Mouse (Mus musculus) intestine, postnatal 0 days (tissue): ENCODE results near the gene Pzp. TPM values are rescaled to one million over a fixed set of nuclear protein-coding genes. Genes with fewer than 3 reads are reported as not detected.

Experiments used
- ATAC-seq: fragments of 200-750 bp; cut with Nextera tagmentation; 2 replicates; pipeline ENCODE4 v1.8.0; 2017; ENCODE audit warnings: mild to moderate bottlenecking, moderate TSS enrichment, moderate library complexity
- H3K27ac ChIP-seq: fragments of 300-500 bp; sonication (generic); 2 replicates; pipeline ENCODE4 v1.5.1; 2014; ENCODE audit warnings: mild to moderate bottlenecking, low read depth, low read length, moderate library complexity
- H3K27me3 ChIP-seq: fragments of 300-500 bp; sonication (generic); replicated peaks from 2 replicates; pipeline ENCODE4 v1.6.1; 2014; ENCODE audit warnings: low read length, mixed read lengths; ENCODE audit not compliant: control insufficient read depth, insufficient read depth
- H3K36me3 ChIP-seq: fragments of 300-500 bp; sonication (generic); 2 replicates; pipeline ENCODE4 v1.6.1; 2014; ENCODE audit warnings: mild to moderate bottlenecking, moderate library complexity; ENCODE audit not compliant: control insufficient read depth, insufficient read depth
- H3K4me1 ChIP-seq: fragments of 300-500 bp; sonication (generic); replicated peaks from 2 replicates; pipeline ENCODE4 v1.6.1; 2014; ENCODE audit warnings: antibody characterized with exemption, low read length, mixed read lengths; ENCODE audit not compliant: control insufficient read depth, insufficient read depth
- H3K4me2 ChIP-seq: fragments of 300-500 bp; sonication (generic); replicated peaks from 2 replicates; pipeline ENCODE4 v1.6.1; 2014; ENCODE audit warnings: low read depth, mild to moderate bottlenecking, moderate library complexity
- H3K4me3 ChIP-seq: fragments of 300-500 bp; sonication (generic); 2 replicates; pipeline ENCODE4 v1.5.1; 2014; ENCODE audit warnings: low read depth, low read length
- H3K9ac ChIP-seq: fragments of 300-500 bp; sonication (generic); 2 replicates; pipeline ENCODE4 v1.6.1; 2014; ENCODE audit warnings: mild to moderate bottlenecking, low read depth, low read length
- H3K9me3 ChIP-seq: fragments of 300-500 bp; sonication (generic); 2 replicates; pipeline ENCODE4 v1.6.1; 2016; ENCODE audit warnings: mixed run types; ENCODE audit not compliant: control insufficient read depth
- CTCF ChIP-seq: sonication (generic); IDR thresholded peaks from 2 replicates; pipeline ENCODE4 v1.5.1; 2016; ENCODE audit warnings: low read depth, mild to moderate bottlenecking, control low read depth, antibody characterized with exemption, moderate library complexity
- WGBS: fragments of 180-500 bp; shearing (Covaris S2); extraction: QIAGEN DNeasy Blood & Tissue Kit; methylation state at CpG from one replicate; pipeline ENCODE4 v1.1.7; 2014; 5-methylcytosine and 5-hydroxymethylcytosine counted together
- polyA plus RNA-seq: library from polyadenylated mRNA; unstranded; fragments of >200 nt; fragmentation: Nextera tagmentation; extraction: Ambion mirVana; gene quantifications from 2 replicates; pipeline ENCODE4 v1.2.1, GENCODE M21; 2015

The Pzp gene
- polyA plus RNA-seq, 1 experiment from 2014 or later = 0.39 TPM

GRCm38 (mm10) chr6:128543226-128543625 lies 16.7 kb upstream of the Pzp start:
- Histone ChIP-seq H3K4me2 (peak overlapping the region; percentile 45), H3K9ac (no peak overlapping the region), H3K4me3 (no peak overlapping the region; the same call in 1 of the 2 replicates), H3K9me3 (no peaks in the 10 kb centered on the region), H3K4me1 (no peaks in the 10 kb centered on the region), H3K36me3 (no peaks in the 10 kb centered on the region), H3K27me3 (no peaks in the 10 kb centered on the region), H3K27ac (no peak overlapping the region)
- no peak for ATAC-seq
- 45% methylated on average over 13 of the region's 13 CpGs for WGBS
- no peak for TF ChIP-seq CTCF

DNA sequence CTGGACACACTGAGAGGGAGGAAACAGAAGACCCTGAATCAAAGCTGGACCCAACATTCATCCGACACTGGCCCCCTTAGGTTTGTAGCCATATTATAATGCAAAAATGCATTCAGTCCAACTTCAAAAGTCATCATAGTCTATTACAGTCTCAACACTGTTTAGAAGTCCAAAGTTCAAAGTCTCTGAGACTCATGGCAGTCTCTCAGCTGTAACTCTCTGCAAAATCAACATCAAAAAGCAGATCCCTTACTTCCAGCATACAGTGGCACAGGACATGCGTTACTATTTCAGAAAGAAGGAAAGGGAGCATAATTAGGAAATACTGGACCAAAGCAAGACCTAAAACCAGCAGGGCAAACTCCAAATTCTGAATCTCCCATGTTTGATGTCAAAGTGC lies 8.7 kb upstream of the Pzp start:
- ATAC-seq = peak; percentile 54; the same call in 1 of the 2 replicates
- 64% methylated on average over 2 of the region's 2 CpGs for WGBS

DNA sequence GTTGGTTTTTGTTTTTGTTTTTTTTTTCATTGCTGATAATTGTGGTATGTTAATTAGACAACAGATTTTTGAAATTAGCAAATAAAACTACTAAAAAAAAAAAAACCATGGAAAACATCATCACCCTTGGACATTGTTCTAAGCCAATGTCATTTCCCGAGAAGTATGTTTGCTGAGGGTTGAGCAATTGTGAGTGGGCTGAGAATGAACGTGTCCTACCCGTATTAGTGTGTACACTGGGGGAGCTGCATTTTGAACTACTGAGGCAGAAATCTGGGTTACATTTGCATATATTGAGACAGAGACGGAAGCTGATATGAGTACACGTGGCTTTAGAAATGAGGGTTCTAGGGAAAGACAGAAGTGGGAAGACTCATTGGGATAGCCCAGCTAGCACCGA lies 6.8 kb upstream of the Pzp start:
- no peak for TF ChIP-seq CTCF
- H3K4me2 ChIP-seq = no peak overlapping the region
- ATAC-seq = no peak
- H3K4me3 ChIP-seq = no peak overlapping the region
- H3K9ac ChIP-seq = no peak overlapping the region
- 68% methylated on average over 6 of the region's 6 CpGs for whole genome bisulfite sequencing
- H3K27ac ChIP-seq = no peak overlapping the region
- no peaks in the 10 kb centered on the region for H3K27me3 ChIP-seq
- H3K9me3 ChIP-seq = no peaks in the 10 kb centered on the region
- no peaks in the 10 kb centered on the region for H3K4me1 ChIP-seq
- no peaks in the 10 kb centered on the region for H3K36me3 ChIP-seq

More for the DNA sequence above, 8.7 kb upstream of the Pzp start:
- Histone ChIP-seq H3K4me1 (no peaks in the 10 kb centered on the region), H3K9ac (no peak overlapping the region), H3K27me3 (no peaks in the 10 kb centered on the region), H3K4me2 (no peak overlapping the region), H3K9me3 (no peaks in the 10 kb centered on the region), H3K27ac (no peak overlapping the region), H3K4me3 (no peak overlapping the region), H3K36me3 (no peaks in the 10 kb centered on the region)
- TF ChIP-seq CTCF = no peak

DNA sequence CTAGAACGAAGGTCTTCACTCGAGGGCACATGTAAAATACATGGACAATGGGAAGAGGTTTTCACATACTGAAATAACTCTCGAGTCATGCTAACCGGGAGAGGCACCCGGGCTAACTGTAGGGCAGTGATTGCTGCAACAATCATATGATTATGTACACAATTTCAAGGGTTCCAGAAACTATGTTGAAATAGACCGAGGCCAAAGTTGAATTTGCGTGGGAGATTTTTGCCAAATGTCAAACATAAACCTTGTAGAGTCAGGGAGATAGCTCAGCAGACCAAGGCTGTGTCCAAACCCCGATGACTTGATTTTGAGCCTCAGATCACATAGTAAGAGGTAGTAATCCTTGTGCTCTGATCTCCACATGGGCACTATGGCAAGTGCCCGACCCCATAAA lies 6.2 kb upstream of the Pzp start:
- Histone ChIP-seq H3K36me3 (no peaks in the 10 kb centered on the region), H3K27me3 (no peaks in the 10 kb centered on the region), H3K4me2 (no peak overlapping the region), H3K9me3 (no peaks in the 10 kb centered on the region), H3K4me3 (no peak overlapping the region), H3K4me1 (no peaks in the 10 kb centered on the region), H3K9ac (no peak overlapping the region), H3K27ac (no peak overlapping the region)
- no peak for TF ChIP-seq CTCF
- ATAC-seq = no peak
- 50% methylated on average over 9 of the region's 9 CpGs for WGBS

DNA sequence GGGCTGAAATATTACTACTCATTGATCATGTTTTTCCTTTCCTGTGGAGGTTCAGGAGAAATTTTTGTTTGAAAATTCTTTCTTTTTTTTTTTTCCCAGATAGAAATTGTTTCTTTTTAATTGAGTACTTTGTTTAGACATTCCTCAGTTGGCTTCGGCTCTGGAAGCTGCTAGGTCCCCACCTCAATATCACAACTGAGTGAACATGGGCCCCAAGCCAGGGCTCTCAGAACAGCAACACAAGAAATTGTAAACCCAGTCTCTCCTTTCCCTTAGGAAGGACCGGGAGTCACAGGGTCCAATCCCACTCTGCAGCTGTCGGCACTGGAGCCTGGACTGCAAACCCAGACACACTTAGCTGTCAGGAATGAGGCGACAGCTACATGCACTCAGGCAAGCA lies 2.0 kb upstream of the Pzp start:
- Histone ChIP-seq H3K4me1 (no peaks in the 10 kb centered on the region), H3K9me3 (no peaks in the 10 kb centered on the region), H3K36me3 (no peaks in the 10 kb centered on the region), H3K4me2 (no peak overlapping the region), H3K27me3 (no peaks in the 10 kb centered on the region), H3K4me3 (no peak overlapping the region), H3K9ac (no peak overlapping the region), H3K27ac (no peak overlapping the region)
- 53% methylated on average over 4 of the region's 4 CpGs for WGBS
- ATAC-seq = no peak
- TF ChIP-seq CTCF = no peak

GRCm38 (mm10) chr6:128527110-128527509 lies 590 bp upstream of the Pzp start:
- ATAC-seq = no peak
- Histone ChIP-seq H3K4me2 (no peak overlapping the region), H3K9me3 (no peaks in the 10 kb centered on the region), H3K4me1 (no peaks in the 10 kb centered on the region), H3K9ac (no peak overlapping the region), H3K4me3 (no peak overlapping the region), H3K27ac (no peak overlapping the region), H3K36me3 (no peaks in the 10 kb centered on the region), H3K27me3 (no peaks in the 10 kb centered on the region)
- TF ChIP-seq CTCF = no peak
- 50% methylated on average over 1 of the region's 1 CpGs for WGBS

GRCm38 (mm10) chr6:128525801-128526200 lies 719 bp downstream of the Pzp start:
- Histone ChIP-seq H3K9me3 (no peaks in the 10 kb centered on the region), H3K27me3 (no peaks in the 10 kb centered on the region), H3K36me3 (no peaks in the 10 kb centered on the region), H3K4me1 (no peaks in the 10 kb centered on the region), H3K4me3 (no peak overlapping the region), H3K27ac (no peak overlapping the region), H3K9ac (no peak overlapping the region), H3K4me2 (no peak overlapping the region)
- TF ChIP-seq CTCF = no peak
- 83% methylated on average over 4 of the region's 4 CpGs for WGBS
- ATAC-seq = no peak
